Mouse (Mus musculus) gastrocnemius, adult 18-20 months (tissue): ENCODE results near the gene Ntm. TPM values are rescaled to one million over a fixed set of nuclear protein-coding genes. Genes with fewer than 3 reads are reported as not detected.

Source experiments
- DNase-seq: peaks from one replicate; pipeline ENCODE4 v3.0.0; 2021; ENCODE audit warnings: low spot score
- total RNA-seq, 2 experiments: library from RNA; stranded (reverse); gene quantifications; 2 replicates each; pipeline ENCODE4 v1.2.3; 2021

The Ntm gene
- total RNA-seq, 2 experiments from 2014 or later: 0.41 to 1.0 TPM

- peak; percentile 43 for DNase-seq
Observed at GRCm38 (mm10) chr9:29661468-29662145, 301.3 kb downstream of the Ntm start.

GRCm38 (mm10) chr9:29660059-29660613 lies 302.8 kb downstream of the Ntm start:
- DNase-seq: no peak

GRCm38 (mm10) chr9:29657761-29658465 lies 305.0 kb downstream of the Ntm start:
- DNase-seq: no peak

GRCm38 (mm10) chr9:29654885-29655284 lies 308.1 kb downstream of the Ntm start:
- peak; percentile 22 for DNase-seq

GRCm38 (mm10) chr9:29653678-29654235 lies 309.2 kb downstream of the Ntm start:
- no peak for DNase-seq

GRCm38 (mm10) chr9:29652854-29653253 lies 310.1 kb downstream of the Ntm start:
- DNase-seq: no peak

GRCm38 (mm10) chr9:29651856-29652255 lies 311.1 kb downstream of the Ntm start:
- no peak for DNase-seq

- DNase-seq: no peak
Observed at GRCm38 (mm10) chr9:29651226-29651625, 311.7 kb downstream of the Ntm start.

GRCm38 (mm10) chr9:29650679-29651078 lies 312.3 kb downstream of the Ntm start:
- DNase-seq: peak; percentile 35

GRCm38 (mm10) chr9:29650266-29650665 lies 312.7 kb downstream of the Ntm start:
- DNase-seq: no peak

GRCm38 (mm10) chr9:29648256-29648655 lies 314.7 kb downstream of the Ntm start:
- no peak for DNase-seq

- no peak for DNase-seq
Observed at GRCm38 (mm10) chr9:29647764-29648163, 315.2 kb downstream of the Ntm start.

GRCm38 (mm10) chr9:29645796-29646400 lies 317.0 kb downstream of the Ntm start:
- no peak for DNase-seq

- peak; percentile 56 for DNase-seq
Observed at GRCm38 (mm10) chr9:29642997-29643657, 319.8 kb downstream of the Ntm start.

- DNase-seq: no peak
Observed at GRCm38 (mm10) chr9:29637335-29637734, 325.6 kb downstream of the Ntm start.

- peak; percentile 30 for DNase-seq
Observed at GRCm38 (mm10) chr9:29617181-29617580, 345.8 kb downstream of the Ntm start.

GRCm38 (mm10) chr9:29612020-29612612 lies 350.8 kb downstream of the Ntm start:
- DNase-seq: no peak

- DNase-seq: no peak
Observed at GRCm38 (mm10) chr9:29610867-29611266, 352.1 kb downstream of the Ntm start.

- DNase-seq: no peak
Observed at GRCm38 (mm10) chr9:29597665-29598064, 365.3 kb downstream of the Ntm start.

- DNase-seq: no peak
Observed at GRCm38 (mm10) chr9:29595321-29595720, 367.6 kb downstream of the Ntm start.
